Mouse (Mus musculus) forebrain, postnatal 0 days (tissue): ENCODE data around the gene Tnpo3. TPM values are rescaled to one million over a fixed set of nuclear protein-coding genes. Genes with fewer than 3 reads are reported as not detected.
"Not testable (repeated sequence)": the region's sequence is repeated elsewhere in the genome, so short reads cannot be mapped to it uniquely, and the experiment has no call there.

Source experiments
- ATAC-seq: fragments of 200-750 bp; cut with Nextera tagmentation; 2 replicates; pipeline ENCODE4 v1.8.0; 2017; ENCODE audit warnings: mild to moderate bottlenecking, moderate library complexity
- DNase-seq: peaks from one replicate; pipeline ENCODE4 v3.0.0-alpha.2; 2015
- H3K27ac ChIP-seq: fragments of 300-500 bp; sonication (generic); 2 replicates; pipeline ENCODE4 v1.5.1; 2014; ENCODE audit warnings: low read depth, mild to moderate bottlenecking, antibody characterized with exemption, low read length, moderate library complexity, mixed read lengths
- H3K27me3 ChIP-seq: fragments of 300-500 bp; sonication (generic); 2 replicates; pipeline ENCODE4 v1.6.1; 2014; ENCODE audit warnings: mild to moderate bottlenecking, low read length, mixed read lengths; ENCODE audit not compliant: insufficient read depth
- H3K36me3 ChIP-seq: fragments of 300-500 bp; sonication (generic); 2 replicates; pipeline ENCODE4 v1.6.1; 2014; ENCODE audit warnings: mild to moderate bottlenecking, moderate library complexity; ENCODE audit not compliant: insufficient read depth
- H3K4me1 ChIP-seq: fragments of 300-500 bp; sonication (generic); 2 replicates; pipeline ENCODE4 v1.6.1; 2014; ENCODE audit warnings: antibody characterized with exemption; ENCODE audit not compliant: insufficient read depth
- H3K4me2 ChIP-seq: fragments of 300-500 bp; sonication (generic); 2 replicates; pipeline ENCODE4 v1.6.1; 2014; ENCODE audit warnings: low read depth, mild to moderate bottlenecking, moderate library complexity
- H3K4me3 ChIP-seq: fragments of 300-500 bp; sonication (generic); 2 replicates; pipeline ENCODE4 v1.5.1; 2014; ENCODE audit warnings: low read depth, low read length, mixed read lengths
- H3K9ac ChIP-seq: fragments of 300-500 bp; sonication (generic); 2 replicates; pipeline ENCODE4 v1.6.1; 2014; ENCODE audit warnings: mild to moderate bottlenecking
- H3K9me3 ChIP-seq: fragments of 300-500 bp; sonication (generic); 2 replicates; pipeline ENCODE4 v1.6.1; 2016; ENCODE audit warnings: low read length
- CTCF ChIP-seq: sonication (generic); IDR thresholded peaks from 2 replicates; pipeline ENCODE4 v1.5.1; 2016; ENCODE audit warnings: antibody characterized with exemption, control low read depth, low read depth
- WGBS: fragments of 180-500 bp; shearing (Covaris S2); extraction: QIAGEN DNeasy Blood & Tissue Kit; methylation state at CpG from one replicate; pipeline ENCODE4 v1.1.7; 2014; 5-methylcytosine and 5-hydroxymethylcytosine counted together
- polyA plus RNA-seq: library from polyadenylated mRNA; unstranded; fragments of >200 nt; fragmentation: Nextera tagmentation; extraction: Ambion mirVana; gene quantifications from 2 replicates; pipeline ENCODE4 v1.2.1, GENCODE M21; 2015
- total RNA-seq: library from RNA; depleted of rRNA; stranded (reverse); fragments of >200 nt; gene quantifications from 2 replicates; pipeline ENCODE4 v1.2.3, GENCODE M21; 2014

The Tnpo3 gene
- total and polyA plus RNA-seq, 2 experiments from 2014 or later: 69.4 to 103 TPM

- no peak for ATAC-seq
- Histone ChIP-seq H3K9me3 (no peaks in the 10 kb centered on the region), H3K4me3 (no peak overlapping the region), H3K4me1 (no peaks in the 10 kb centered on the region), H3K4me2 (no peak overlapping the region), H3K9ac (no peak overlapping the region), H3K27ac (no peak overlapping the region), H3K36me3 (no peaks in the 10 kb centered on the region), H3K27me3 (no peaks in the 10 kb centered on the region)
- no peak for DNase-seq
- 30% methylated on average over 10 of the region's 10 CpGs for WGBS
- TF ChIP-seq CTCF: no peak
These were observed 22.3 kb upstream of the Tnpo3 start for GRCm38 (mm10) chr6:29631751-29632551.

- DNase-seq (no peak), ATAC-seq (no peak)
- 88% methylated on average over 1 of the region's 1 CpGs for WGBS
- no peak overlapping the region for H3K9ac ChIP-seq
- no peak overlapping the region for H3K4me2 ChIP-seq
- no peaks in the 10 kb centered on the region for H3K9me3 ChIP-seq
- no peak overlapping the region for H3K4me3 ChIP-seq
- H3K27ac ChIP-seq: no peak overlapping the region
- no peaks in the 10 kb centered on the region for H3K36me3 ChIP-seq
- no peak for TF ChIP-seq CTCF
- H3K27me3 ChIP-seq: no peaks in the 10 kb centered on the region
- H3K4me1 ChIP-seq: no peaks in the 10 kb centered on the region
These were observed 20.5 kb upstream of the Tnpo3 start for GRCm38 (mm10) chr6:29630216-29630615.

GRCm38 (mm10) chr6:29627756-29628155 lies 18.1 kb upstream of the Tnpo3 start:
- no peak overlapping the region for H3K4me3 ChIP-seq
- 80% methylated on average over 2 of the region's 2 CpGs for WGBS
- no peaks in the 10 kb centered on the region for H3K4me1 ChIP-seq
- H3K9ac ChIP-seq: no peak overlapping the region
- ATAC-seq: no peak
- H3K9me3 ChIP-seq: no peaks in the 10 kb centered on the region
- no peak overlapping the region for H3K27ac ChIP-seq
- no peaks in the 10 kb centered on the region for H3K36me3 ChIP-seq
- no peaks in the 10 kb centered on the region for H3K27me3 ChIP-seq
- no peak for TF ChIP-seq CTCF
- DNase-seq: no peak
- no peak overlapping the region for H3K4me2 ChIP-seq

- Histone ChIP-seq H3K27me3 (no peaks in the 10 kb centered on the region), H3K27ac (no peak overlapping the region), H3K4me1 (no peaks in the 10 kb centered on the region), H3K9ac (no peak overlapping the region), H3K4me2 (no peak overlapping the region), H3K36me3 (no peaks in the 10 kb centered on the region), H3K4me3 (no peak overlapping the region), H3K9me3 (no peaks in the 10 kb centered on the region)
- DNase-seq (no peak), ATAC-seq (no peak)
- WGBS: 93% methylated on average over 2 of the region's 2 CpGs
- TF ChIP-seq CTCF: no peak
These were observed 14.2 kb upstream of the Tnpo3 start for GRCm38 (mm10) chr6:29623857-29624256.

DNA sequence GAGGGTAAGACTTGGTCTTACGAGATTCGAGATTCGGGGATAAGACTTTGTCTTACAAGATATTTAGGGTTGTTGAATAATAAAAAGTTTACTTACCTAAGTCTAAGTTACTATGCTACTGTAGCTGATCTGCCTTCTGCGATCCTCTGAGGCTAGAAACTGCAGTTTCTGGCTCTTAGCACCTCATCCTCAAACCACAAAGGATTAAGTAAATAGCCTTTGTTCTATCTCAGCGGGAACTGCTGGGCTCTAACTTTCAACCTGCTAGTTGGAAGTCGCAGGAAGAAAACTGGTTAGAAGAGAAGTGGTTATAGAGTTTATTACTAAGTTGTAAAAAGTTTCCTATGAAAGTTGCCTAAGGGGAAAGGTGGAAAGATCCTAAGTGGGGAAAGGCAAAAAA lies 12.6 kb upstream of the Tnpo3 start:
- no peak for ATAC-seq
- no peak for DNase-seq
- no peak for TF ChIP-seq CTCF
- Histone ChIP-seq H3K27ac (no peak overlapping the region), H3K4me1 (no peaks in the 10 kb centered on the region), H3K9ac (no peak overlapping the region), H3K27me3 (no peaks in the 10 kb centered on the region), H3K4me2 (no peak overlapping the region), H3K36me3 (no peaks in the 10 kb centered on the region), H3K4me3 (no peak overlapping the region), H3K9me3 (no peaks in the 10 kb centered on the region)
- 55% methylated on average over 6 of the region's 6 CpGs for WGBS

GRCm38 (mm10) chr6:29620840-29621543 lies 11.3 kb upstream of the Tnpo3 start:
- H3K4me3 ChIP-seq: no peak overlapping the region
- H3K4me2 ChIP-seq: no peak overlapping the region
- no peaks in the 10 kb centered on the region for H3K36me3 ChIP-seq
- 60% methylated on average over 17 of the region's 17 CpGs for WGBS
- no peak overlapping the region for H3K27ac ChIP-seq
- ATAC-seq (no peak), DNase-seq (no peak)
- H3K9ac ChIP-seq: no peak overlapping the region
- no peaks in the 10 kb centered on the region for H3K4me1 ChIP-seq
- H3K9me3 ChIP-seq: no peaks in the 10 kb centered on the region
- no peaks in the 10 kb centered on the region for H3K27me3 ChIP-seq
- no peak for TF ChIP-seq CTCF

GRCm38 (mm10) chr6:29620176-29620575 lies 10.5 kb upstream of the Tnpo3 start:
- H3K36me3 ChIP-seq: no peaks in the 10 kb centered on the region
- no peak overlapping the region for H3K9ac ChIP-seq
- 48% methylated on average over 3 of the region's 3 CpGs for WGBS
- no peaks in the 10 kb centered on the region for H3K27me3 ChIP-seq
- no peak overlapping the region for H3K27ac ChIP-seq
- no peak overlapping the region for H3K4me2 ChIP-seq
- H3K9me3 ChIP-seq: no peaks in the 10 kb centered on the region
- ATAC-seq (no peak), DNase-seq (no peak)
- no peaks in the 10 kb centered on the region for H3K4me1 ChIP-seq
- no peak for TF ChIP-seq CTCF
- H3K4me3 ChIP-seq: no peak overlapping the region

DNA sequence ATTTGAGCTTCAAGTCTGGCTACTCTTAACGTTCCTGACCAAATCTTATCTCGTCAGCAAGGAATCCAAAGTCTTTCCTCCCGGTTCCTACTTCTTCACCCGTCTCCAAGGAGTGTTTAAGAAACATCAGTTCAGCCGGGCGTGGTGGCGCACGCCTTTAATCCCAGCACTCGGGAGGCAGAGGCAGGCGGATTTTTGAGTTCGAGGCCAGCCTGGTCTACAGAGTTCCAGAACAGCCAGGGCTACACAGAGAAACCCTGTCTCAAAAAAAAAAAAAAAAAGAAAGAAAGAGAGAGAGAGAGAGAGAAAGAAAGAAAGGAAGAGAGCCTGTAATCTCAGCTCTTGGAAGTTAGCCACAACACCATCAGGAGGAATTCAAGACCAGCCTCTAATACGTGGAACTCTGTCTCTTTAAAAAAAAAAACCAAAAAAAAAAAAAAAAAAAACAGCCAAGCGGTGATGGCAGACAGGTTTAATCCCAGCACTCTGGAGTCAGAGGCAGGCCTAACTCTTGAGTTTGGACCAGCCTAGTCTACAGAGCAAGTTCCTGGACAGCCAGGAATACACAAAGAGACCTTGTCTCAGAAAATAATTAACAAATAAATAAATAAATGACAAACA lies 443 bp upstream of the Tnpo3 start:
- not testable (repeated sequence) for H3K4me1 ChIP-seq, DNase-seq, H3K27me3 ChIP-seq, H3K9me3 ChIP-seq, H3K36me3 ChIP-seq
- 30% methylated on average over 13 of the region's 13 CpGs for WGBS
- H3K27ac ChIP-seq: peak overlapping the region; percentile 92
- peak overlapping the region; percentile 69 for H3K4me2 ChIP-seq
- H3K9ac ChIP-seq: peak overlapping the region; percentile 90; the same call in 1 of the 2 replicates
- peak; percentile 36 for ATAC-seq
- H3K4me3 ChIP-seq: peak overlapping the region; percentile 100
